Mouse (Mus musculus) midbrain, embryonic 11.5 days (tissue): ENCODE measurements around the gene Olfr455. TPM values are rescaled to one million over a fixed set of nuclear protein-coding genes. Genes with fewer than 3 reads are reported as not detected.
A peak's percentile ranks its signal among the peaks of the same experiment; 100 is the strongest.

Experiments
- ATAC-seq: fragments of 200-750 bp; cut with Nextera tagmentation; 2 replicates; pipeline ENCODE4 v1.8.0; 2017; ENCODE audit warnings: moderate TSS enrichment, moderate library complexity; ENCODE audit not compliant: low FRiP score
- DNase-seq: peaks from one replicate; pipeline ENCODE4 v3.0.0; 2015; ENCODE audit warnings: low spot score; ENCODE audit errors: missing footprints
- H3K27ac ChIP-seq: fragments of 300-500 bp; sonication (generic); 2 replicates; pipeline ENCODE4 v1.5.1; 2014; ENCODE audit warnings: low read depth, low read length
- H3K27me3 ChIP-seq: fragments of 300-500 bp; sonication (generic); 2 replicates; pipeline ENCODE4 v1.6.1; 2014; ENCODE audit warnings: mild to moderate bottlenecking, low read length, moderate library complexity, mixed read lengths; ENCODE audit not compliant: control insufficient read depth, insufficient read depth
- H3K36me3 ChIP-seq: fragments of 300-500 bp; sonication (generic); 2 replicates; pipeline ENCODE4 v1.6.1; 2014; ENCODE audit warnings: mild to moderate bottlenecking, low read length, moderate library complexity, mixed read lengths; ENCODE audit not compliant: control insufficient read depth, insufficient read depth
- H3K4me1 ChIP-seq: fragments of 300-500 bp; sonication (generic); 2 replicates; pipeline ENCODE4 v1.6.1; 2014; ENCODE audit warnings: low read length; ENCODE audit not compliant: control insufficient read depth, insufficient read depth
- H3K4me2 ChIP-seq: fragments of 300-500 bp; sonication (generic); 2 replicates; pipeline ENCODE4 v1.6.1; 2014; ENCODE audit warnings: mild to moderate bottlenecking, moderate library complexity
- H3K4me3 ChIP-seq: fragments of 300-500 bp; sonication (generic); 2 replicates; pipeline ENCODE4 v1.5.1; 2014; ENCODE audit warnings: low read depth, low read length
- H3K9ac ChIP-seq: fragments of 300-500 bp; sonication (generic); 2 replicates; pipeline ENCODE4 v1.6.1; 2014; ENCODE audit warnings: low read length
- H3K9me3 ChIP-seq: fragments of 300-500 bp; sonication (generic); 2 replicates; pipeline ENCODE4 v1.6.1; 2016; ENCODE audit warnings: low read length; ENCODE audit not compliant: control insufficient read depth
- WGBS: fragments of 180-500 bp; shearing (Covaris S2); extraction: QIAGEN DNeasy Blood & Tissue Kit; methylation state at CpG from one replicate; pipeline ENCODE4 v1.1.7; 2014; 5-methylcytosine and 5-hydroxymethylcytosine counted together
- polyA plus RNA-seq: library from polyadenylated mRNA; unstranded; fragments of >200 nt; fragmentation: Nextera tagmentation; extraction: Ambion mirVana; gene quantifications from 2 replicates; pipeline ENCODE4 v1.2.1, GENCODE M21; 2014

Gene Olfr455
- polyA plus RNA-seq, 1 experiment from 2014 or later = not detected

DNA sequence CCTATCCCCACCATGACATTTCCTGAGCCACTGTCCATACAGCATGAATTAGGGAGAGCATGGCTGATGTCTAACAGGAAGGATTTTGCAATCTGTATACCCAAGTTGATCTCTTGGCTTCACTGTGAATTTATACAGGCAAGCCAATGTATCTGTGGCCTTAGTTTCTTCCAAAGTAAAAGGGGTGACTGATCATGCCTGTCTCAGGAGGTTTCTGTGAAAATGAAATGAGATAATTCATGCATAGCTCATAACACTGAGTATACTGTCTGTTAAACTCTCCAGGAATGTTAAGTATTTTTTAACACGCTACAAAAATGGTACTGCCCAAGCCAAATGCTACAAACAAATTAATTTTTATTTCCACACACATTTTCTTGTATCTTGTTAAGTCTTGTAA is 33.9 kb downstream of the Olfr455 start:
- Histone ChIP-seq H3K4me3 (no peak overlapping the region), H3K9ac (no peak overlapping the region), H3K36me3 (no peaks in the 10 kb centered on the region), H3K4me1 (no peaks in the 10 kb centered on the region), H3K4me2 (no peak overlapping the region), H3K9me3 (no peaks in the 10 kb centered on the region), H3K27me3 (no peaks in the 10 kb centered on the region), H3K27ac (no peak overlapping the region)
- WGBS = 88% methylated on average over 1 of the region's 1 CpGs
- DNase-seq (peak; percentile 59), ATAC-seq (no peak)

DNA sequence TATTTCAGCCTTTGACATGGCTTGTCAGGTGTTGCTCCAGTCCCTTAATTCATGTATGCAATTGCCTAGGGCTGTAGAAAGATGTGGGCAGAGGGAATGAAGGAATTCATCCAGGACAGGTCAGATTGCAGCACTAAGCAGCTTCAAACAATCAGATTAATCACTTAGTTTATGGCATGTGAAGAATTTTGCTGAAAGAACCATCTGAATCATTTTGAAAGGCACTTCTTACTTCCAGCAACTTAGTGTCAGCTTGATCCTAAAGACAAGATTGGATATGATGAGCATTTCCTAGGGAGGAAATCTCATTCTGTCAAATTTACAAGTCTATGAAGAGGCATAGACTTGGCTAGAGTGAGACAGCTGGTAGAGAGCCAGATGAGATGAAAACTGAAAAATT is 38.1 kb downstream of the Olfr455 start:
- no peaks in the 10 kb centered on the region for H3K27me3 ChIP-seq
- H3K4me3 ChIP-seq = no peak overlapping the region
- H3K9me3 ChIP-seq = no peaks in the 10 kb centered on the region
- H3K9ac ChIP-seq = no peak overlapping the region
- no peaks in the 10 kb centered on the region for H3K4me1 ChIP-seq
- H3K27ac ChIP-seq = no peak overlapping the region
- DNase-seq (no peak), ATAC-seq (no peak)
- H3K4me2 ChIP-seq = no peak overlapping the region
- H3K36me3 ChIP-seq = no peaks in the 10 kb centered on the region

DNA sequence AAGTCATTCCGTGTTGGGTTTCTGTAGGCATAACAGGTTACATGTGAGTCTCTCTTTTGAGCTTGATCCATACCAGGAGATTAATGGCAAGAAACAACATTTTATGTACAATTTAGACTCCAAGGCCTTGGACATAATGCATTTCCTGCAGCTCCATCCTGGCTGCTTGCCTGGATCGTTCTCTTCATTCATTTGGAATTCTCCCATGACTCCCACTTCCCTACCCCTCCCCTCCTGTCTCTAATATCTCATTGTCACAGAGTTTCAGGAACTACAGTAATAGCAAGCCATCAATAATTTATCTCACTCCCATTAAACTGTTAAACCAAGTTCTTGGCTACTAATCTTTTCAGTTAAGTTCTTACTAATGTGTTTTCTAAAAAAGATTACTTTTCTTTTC is 43.9 kb downstream of the Olfr455 start:
- H3K4me1 ChIP-seq = no peaks in the 10 kb centered on the region
- no peak overlapping the region for H3K4me3 ChIP-seq
- ATAC-seq (no peak), DNase-seq (no peak)
- H3K9ac ChIP-seq = no peak overlapping the region
- 92% methylated on average over 2 of the region's 2 CpGs for WGBS
- no peak overlapping the region for H3K27ac ChIP-seq
- no peaks in the 10 kb centered on the region for H3K9me3 ChIP-seq
- no peaks in the 10 kb centered on the region for H3K27me3 ChIP-seq
- H3K36me3 ChIP-seq = no peaks in the 10 kb centered on the region
- H3K4me2 ChIP-seq = no peak overlapping the region

DNA sequence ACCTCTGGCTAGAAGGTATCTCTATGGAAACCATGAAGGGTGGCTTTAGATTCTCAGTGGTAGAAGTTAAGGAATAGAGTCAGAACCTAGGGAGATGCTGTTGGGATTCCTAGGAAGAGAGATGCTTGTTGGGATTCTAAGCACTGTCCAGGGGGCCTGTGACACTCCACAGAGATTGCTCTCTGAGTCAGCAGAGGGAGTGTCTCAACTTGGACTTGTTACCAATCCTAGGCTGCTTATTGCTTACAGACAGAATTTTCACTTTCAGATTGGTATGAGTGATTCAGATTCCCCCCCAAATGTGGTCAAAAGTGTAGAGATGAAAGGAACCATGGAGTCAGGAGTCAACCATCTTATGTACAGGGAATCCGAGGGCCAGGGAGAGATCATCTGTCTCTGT is 57.7 kb downstream of the Olfr455 start:
- no peak for DNase-seq
- Histone ChIP-seq H3K9ac (no peak overlapping the region), H3K27me3 (no peaks in the 10 kb centered on the region), H3K9me3 (no peaks in the 10 kb centered on the region), H3K4me2 (no peak overlapping the region), H3K36me3 (no peaks in the 10 kb centered on the region), H3K4me1 (no peaks in the 10 kb centered on the region), H3K4me3 (no peak overlapping the region), H3K27ac (no peak overlapping the region)
- WGBS = 75% methylated on average over 1 of the region's 1 CpGs
- ATAC-seq = no peak

DNA sequence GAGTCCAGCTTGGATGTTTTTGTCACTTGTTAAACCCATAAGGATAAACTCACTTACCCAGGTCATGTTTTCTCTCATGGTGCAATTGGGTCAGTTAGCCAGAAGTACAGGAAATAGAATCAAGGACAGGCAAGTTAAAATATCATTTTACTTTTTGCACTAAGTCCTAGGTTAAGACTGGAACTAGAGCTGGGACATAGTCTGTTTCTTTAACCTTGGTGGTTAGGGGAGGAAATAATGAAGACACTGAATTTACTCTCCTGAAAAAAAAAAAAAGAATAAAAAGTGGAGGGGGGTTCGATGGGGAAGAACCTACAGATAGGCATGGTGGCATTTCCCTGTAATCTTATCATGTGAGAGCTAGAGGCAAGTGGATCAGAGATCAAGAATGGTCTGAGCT is 60.3 kb downstream of the Olfr455 start, which contains the start of gene Olfr456:
Olfr456 (minus strand) TSS at position 101 of the 400 bp plus-strand sequence.
- H3K9me3 ChIP-seq = no peaks in the 10 kb centered on the region
- ATAC-seq = no peak
- H3K27ac ChIP-seq = no peak within 1 kb of the TSS
- no peak within 1 kb of the TSS for H3K4me2 ChIP-seq
- 97% methylated on average over 1 of the region's 1 CpGs for WGBS
- no peaks in the 10 kb centered on the region for H3K4me1 ChIP-seq
- no peak for DNase-seq
- H3K27me3 ChIP-seq = no peaks in the 10 kb centered on the region
- no peaks in the 10 kb centered on the region for H3K36me3 ChIP-seq
- H3K4me3 ChIP-seq = no peak within 1 kb of the TSS
- H3K9ac ChIP-seq = no peak within 1 kb of the TSS

Other genes starting within 250 kb of the Olfr455 start
- 3.0 TPM in 2 replicates for gene Fam131b, start 222.9 kb downstream of the Olfr455 start, polyA plus RNA-seq
- gene Zyx, start 198.0 kb downstream of the Olfr455 start, polyA plus RNA-seq = 53.2 and 60.2 TPM in 2 replicates
- 0.30 and 0.66 TPM in 2 replicates for gene Epha1, start 174.3 kb downstream of the Olfr455 start, polyA plus RNA-seq
- gene Tas2r143, start 147.3 kb downstream of the Olfr455 start, polyA plus RNA-seq = not detected in 2 replicates
- gene Tas2r135, start 142.2 kb downstream of the Olfr455 start, polyA plus RNA-seq = not detected in 2 replicates
- not detected in 2 replicates for gene Tas2r126, start 113.1 kb downstream of the Olfr455 start, polyA plus RNA-seq
- not detected in 2 replicates for gene Olfr458, start 82.4 kb downstream of the Olfr455 start, polyA plus RNA-seq
- not detected in 2 replicates for gene Olfr457, start 71.3 kb downstream of the Olfr455 start, polyA plus RNA-seq
- gene Olfr456, start 60.4 kb downstream of the Olfr455 start, polyA plus RNA-seq = not detected in 2 replicates
- gene Tcaf3, start 50.1 kb upstream of the Olfr455 start, polyA plus RNA-seq = not detected in 2 replicates
- 1.8 and 1.9 TPM in 2 replicates for gene Tcaf2, start 97.7 kb upstream of the Olfr455 start, polyA plus RNA-seq
- gene Tcaf1, start 162.5 kb upstream of the Olfr455 start, polyA plus RNA-seq = 155 and 156 TPM in 2 replicates
- not detected in 2 replicates for gene Olfr453, start 191.8 kb upstream of the Olfr455 start, polyA plus RNA-seq
- gene Olfr38, start 208.8 kb upstream of the Olfr455 start, polyA plus RNA-seq = not detected in 2 replicates
- not detected in 2 replicates for gene Olfr452, start 237.5 kb upstream of the Olfr455 start, polyA plus RNA-seq